Mouse (Mus musculus): Measurements from ENCODE around the gene Hmgn2.

DNA sequence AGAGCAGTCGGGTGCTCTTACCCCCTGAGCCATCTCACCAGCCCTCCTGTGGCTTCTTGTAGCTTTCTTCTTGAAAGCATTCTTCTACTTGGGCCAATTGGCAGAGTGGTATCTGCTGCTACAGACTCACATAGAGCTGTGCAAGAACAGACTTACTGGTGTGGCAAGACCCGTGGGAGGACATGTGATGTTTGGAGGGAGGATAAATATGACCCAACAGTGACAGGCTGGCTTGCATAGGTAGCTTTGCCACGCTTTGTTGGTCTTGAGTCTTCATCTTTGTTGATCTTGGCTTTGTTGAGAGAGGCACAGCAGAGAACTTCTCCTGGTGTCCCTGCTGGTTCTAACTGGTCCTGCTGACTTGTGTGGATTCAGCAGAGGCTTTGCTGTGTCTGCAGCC lies 24.7 kb downstream of the Hmgn2 start:
- TF ChIP-seq TCF12 (IDR thresholded peaks at IDR 0.05; ENCODE audit: insufficient read depth, poor library complexity, severe bottlenecking) (no peak), POLR2A (IDR thresholded peaks at IDR 0.05; ENCODE audit: insufficient read length, low read depth) (no peak), MAX (IDR thresholded peaks at IDR 0.05; ENCODE audit: low read depth) (no peak), MYOG (IDR thresholded peaks at IDR 0.05; ENCODE audit: control insufficient read depth in 1 of 3, insufficient read depth in 1 of 3, insufficient read length in 2 of 3, low read depth in 2 of 3) (no peak), MYOD1 (IDR thresholded peaks at IDR 0.05; ENCODE audit: control insufficient read depth in 1 of 3, insufficient read length in 2 of 3, low read depth in 2 of 3) (no peak), REST (IDR thresholded peaks at IDR 0.05; ENCODE audit: insufficient read depth, insufficient read length) (no peak), TCF3 (IDR thresholded peaks at IDR 0.05; ENCODE audit: insufficient read length, low read depth) (no peak), POLR2AphosphoS2 (IDR thresholded peaks at IDR 0.05; ENCODE audit: insufficient read length, low read depth) (no peak), E2F4 (IDR thresholded peaks at IDR 0.05; ENCODE audit: insufficient read depth) (no peak)
